Mouse (Mus musculus) gastrocnemius, postnatal 25 days (tissue): ENCODE measurements at regions not wholly inside any gene's neighbourhood (a gene's known extent, or its start where the extent isn't known, plus 50 kb on each side); places are given as distances from the start of the nearest gene placed in this dataset.

ENCODE experiments used
- DNase-seq: peaks from one replicate; pipeline ENCODE4 v3.0.0; 2022

DNA sequence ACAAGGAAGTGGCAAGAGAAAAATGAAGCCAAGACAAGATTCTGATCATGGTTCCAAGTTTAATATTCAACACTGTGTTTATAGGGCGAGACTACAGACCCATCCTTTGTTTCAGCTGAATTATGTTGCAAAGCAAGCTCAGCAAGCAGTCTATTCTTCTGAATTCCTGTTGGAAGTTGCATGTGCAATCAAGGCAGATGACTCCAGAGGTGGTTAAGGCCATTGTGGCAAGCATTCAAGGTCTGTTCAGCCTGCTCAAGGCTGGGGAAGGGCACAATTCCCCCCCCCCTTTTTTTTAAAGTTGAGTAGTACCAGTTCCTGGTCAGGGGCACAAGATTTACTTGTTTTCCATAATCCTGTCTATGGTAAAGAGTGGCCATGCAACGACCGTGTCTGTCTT lies 431.1 kb downstream of the 1810013L24Rik start:
- no peak for DNase-seq

DNA sequence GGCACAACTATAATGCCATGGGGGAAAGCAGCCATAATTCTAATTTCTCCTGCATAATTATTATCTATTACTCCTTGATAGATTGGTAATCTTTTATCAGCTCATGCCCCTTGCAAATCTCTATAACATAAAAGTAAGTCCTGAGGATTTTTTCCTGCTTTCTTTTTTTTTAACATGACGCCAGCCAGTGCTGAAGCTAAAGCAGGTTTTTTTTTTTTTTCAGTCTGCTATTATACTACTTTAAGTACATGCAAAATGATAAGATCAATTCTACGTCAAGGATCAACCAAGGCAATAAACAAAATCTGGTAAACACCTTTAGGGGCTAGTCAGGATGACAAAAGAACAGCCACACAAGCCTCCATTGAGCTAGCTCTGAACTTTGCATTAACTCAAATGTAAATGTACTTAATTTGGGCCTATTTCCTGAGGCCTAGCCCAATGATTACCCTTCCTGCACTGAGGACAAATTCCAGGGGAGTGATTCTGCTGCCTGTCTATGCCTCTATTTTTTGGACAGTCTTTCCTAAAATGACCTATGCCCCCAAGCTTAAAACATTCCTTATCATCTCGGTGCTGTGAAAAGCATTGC lies 434.8 kb downstream of the 1810013L24Rik start:
- DNase-seq, result no peak

DNA sequence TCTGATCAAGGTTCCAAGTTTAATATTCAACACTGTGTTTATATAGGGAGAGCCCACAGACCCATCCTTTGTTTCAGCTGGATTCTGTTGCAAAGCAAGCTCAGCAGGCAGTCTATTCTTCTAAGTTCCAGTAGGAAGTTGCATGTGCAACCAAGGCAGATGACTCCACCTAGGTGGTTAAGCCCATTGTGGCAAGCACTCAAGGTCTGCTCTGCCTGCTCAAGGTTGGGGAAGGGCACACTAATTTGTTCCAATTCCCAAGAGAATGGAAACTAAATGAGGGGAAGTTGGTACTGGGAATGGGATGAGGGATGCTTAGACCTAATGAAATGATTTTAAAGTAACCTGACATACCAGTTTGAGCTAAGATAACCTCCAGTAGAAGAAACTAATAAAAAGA lies 437.3 kb downstream of the 1810013L24Rik start:
- no peak for DNase-seq

DNA sequence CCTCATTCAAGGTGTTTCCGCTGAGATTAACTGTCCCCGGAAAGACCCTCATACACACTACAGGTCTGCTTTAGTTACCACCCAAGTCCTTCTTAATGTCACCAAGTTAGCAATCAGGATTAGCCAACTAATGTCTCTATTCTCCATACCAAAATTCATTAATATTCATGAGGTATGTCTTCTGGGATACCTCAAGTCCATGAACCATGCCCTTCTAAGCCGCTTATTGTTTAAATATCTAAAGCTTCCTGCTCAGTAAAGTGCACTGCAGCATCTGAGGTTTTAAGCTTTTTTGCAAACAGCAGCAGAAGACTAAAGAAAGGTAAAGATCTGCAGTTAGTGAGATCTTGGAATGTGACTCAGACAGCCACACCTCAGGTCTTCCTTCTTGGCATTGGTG lies 440.2 kb downstream of the 1810013L24Rik start:
- DNase-seq, result no peak

DNA sequence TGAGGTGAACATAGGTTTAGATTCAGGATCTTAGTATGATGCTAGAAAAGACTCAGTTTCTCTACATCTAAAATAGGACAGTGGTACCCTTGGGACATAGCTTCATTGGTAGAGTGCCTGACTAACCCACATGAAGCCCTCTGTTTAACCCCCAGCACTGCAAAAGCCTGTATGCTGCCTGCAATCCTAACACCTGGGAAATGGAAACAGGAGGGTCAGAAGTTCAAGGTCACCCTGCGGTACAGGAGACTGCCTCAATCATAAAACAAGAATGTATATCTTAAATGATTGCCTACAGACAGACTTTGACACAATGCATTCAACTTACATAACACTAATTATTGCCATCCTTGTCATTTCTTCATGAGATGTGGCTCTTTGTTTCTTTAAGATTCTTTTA lies 440.8 kb downstream of the 1810013L24Rik start:
- DNase-seq, result no peak

DNA sequence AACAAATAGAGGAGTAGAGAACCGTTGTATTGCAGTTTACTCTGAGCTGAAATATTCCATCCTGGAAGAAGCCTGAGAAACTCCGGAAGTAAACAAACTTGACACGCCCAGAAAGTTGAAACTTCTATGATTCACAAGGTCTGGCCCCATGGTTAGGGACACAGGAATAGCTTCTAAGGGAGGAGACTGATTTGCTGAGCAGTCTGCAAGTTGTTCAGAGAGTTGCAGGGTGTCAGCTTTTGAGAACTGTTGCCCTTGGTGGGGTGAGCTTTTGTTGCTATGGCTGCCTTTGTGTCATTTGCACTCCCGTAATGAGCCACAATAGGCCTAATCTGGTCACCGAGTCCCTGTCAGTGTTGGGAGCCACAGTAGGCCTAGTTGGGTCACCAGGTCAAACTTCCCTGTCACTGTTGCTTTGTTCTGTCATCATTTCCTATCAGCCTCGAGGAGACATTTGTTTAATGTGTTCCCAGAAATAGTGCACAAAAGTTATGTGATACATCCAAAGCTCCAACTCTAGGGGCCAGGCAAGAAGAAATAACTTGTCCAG lies 443.9 kb downstream of the 1810013L24Rik start:
- no peak for DNase-seq

DNA sequence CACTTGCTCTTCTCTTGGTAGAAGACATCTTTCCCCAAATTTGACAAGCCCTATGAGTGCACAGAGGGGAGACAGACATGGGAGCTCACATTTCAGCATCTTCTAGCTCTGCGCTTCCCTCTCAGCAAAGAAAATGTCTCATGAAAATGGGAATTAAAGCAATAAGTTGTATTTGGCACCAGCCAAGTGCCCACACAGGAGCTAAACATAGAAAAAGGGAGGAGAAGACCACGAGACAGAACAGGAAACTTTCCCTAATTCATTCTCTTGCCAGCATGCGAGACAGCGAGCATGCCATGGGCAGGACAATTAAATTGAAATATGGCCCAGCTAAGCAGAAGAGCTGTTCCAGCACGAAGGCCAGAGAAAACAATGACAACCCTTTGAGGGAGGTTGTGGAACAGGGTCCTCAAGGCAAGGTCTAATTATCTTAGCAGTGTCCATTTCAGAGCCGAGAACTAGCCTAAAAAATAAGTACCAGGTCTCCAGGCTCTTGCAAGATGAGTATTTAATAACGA lies 444.7 kb downstream of the 1810013L24Rik start:
- DNase-seq, result no peak

DNA sequence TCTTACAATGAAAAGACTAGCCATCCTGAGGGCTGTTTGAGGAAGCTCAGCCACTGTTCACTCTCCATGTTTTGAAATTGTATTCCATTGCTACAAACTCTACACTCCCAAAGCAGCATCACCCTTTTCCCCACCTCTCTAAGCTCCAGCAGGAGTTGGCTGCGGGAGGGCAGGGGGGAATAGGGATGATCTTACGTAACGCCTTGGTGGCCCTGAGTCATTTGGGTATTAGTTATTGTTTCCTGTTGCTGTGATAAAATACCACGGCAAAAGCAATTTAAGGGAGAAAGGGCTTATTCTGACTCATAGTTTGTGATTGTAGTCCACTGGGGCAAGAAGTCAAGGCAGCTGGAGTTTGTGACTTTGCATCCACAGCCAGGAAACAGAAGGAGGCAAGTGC lies 445.5 kb downstream of the 1810013L24Rik start:
- DNase-seq, result no peak

DNA sequence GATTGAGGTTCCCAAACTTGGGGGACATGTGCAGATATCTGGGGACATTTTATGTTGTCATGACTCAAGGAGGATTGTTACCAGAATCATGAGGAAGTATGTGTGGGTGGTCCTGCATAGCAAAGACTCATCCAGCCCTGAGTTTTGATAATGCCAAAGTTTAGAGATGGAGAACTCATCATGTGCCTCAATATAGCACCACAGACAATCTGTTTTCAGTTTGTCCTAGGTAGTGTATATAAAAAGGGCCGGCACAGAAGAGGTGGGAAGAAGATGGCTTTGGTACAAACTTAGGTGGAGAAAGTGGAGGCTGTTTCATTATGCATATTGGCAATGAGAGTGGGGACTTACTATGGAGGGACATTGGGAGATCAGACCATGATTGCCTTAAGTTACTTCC lies 447.2 kb downstream of the 1810013L24Rik start:
- no peak for DNase-seq

DNA sequence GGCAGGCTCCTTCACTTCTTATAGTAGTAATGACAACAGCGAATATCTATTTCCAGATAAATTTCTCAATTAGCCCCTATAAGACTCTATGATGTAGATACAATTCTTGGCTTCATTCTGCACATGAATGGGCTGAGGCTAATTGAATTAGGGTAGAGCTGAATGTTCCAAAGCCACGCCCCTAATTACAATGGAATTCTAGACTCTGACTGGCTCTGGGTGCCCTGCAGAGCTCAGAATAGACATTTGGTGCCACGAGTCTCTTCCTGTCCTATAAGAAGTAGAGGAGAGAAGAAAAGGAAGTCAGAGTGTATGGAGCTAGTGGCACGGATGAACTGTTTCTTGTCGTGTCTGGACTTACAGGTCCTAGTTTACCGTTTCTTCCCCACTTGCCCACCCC lies 449.8 kb downstream of the 1810013L24Rik start:
- no peak for DNase-seq

DNA sequence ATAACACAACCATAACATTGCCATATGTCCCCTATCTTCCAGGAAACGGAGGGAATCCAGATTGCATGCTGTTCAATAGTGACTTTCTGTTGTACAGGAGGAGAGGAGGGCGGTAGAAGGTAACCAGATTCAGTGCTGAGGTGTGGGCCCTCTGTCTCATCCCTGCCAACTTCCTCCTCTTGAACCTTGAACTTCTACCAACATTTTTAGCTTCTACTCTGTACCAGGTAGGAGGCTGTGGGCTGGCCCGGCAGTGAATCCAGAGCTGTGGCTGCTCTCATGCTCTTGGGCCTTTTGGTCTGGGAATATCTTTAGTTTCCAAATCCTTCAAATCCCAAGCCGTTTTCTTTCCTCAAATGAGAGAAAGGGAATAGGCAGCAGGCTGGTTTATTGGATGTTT lies 450.5 kb downstream of the 1810013L24Rik start:
- DNase-seq, result no peak

DNA sequence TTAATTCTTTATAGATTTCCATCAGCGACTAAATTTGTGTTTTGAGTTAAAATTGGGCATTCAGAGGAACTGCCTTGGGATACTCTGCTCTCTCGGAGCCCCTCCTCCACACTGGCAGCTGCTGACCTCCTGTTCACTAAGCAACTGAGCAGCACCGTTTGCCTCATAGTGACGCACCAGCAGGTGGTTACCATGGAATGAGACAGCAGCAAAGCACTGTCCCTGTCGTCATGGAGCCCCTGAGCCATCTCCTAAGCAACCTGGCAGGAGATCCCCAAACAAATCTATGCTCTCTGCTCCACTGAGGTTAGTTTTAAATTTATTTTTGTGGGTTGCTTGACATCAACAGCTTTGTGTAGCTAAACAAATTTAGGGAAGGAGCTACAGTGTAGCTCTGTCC lies 451.0 kb downstream of the 1810013L24Rik start:
- no peak for DNase-seq

DNA sequence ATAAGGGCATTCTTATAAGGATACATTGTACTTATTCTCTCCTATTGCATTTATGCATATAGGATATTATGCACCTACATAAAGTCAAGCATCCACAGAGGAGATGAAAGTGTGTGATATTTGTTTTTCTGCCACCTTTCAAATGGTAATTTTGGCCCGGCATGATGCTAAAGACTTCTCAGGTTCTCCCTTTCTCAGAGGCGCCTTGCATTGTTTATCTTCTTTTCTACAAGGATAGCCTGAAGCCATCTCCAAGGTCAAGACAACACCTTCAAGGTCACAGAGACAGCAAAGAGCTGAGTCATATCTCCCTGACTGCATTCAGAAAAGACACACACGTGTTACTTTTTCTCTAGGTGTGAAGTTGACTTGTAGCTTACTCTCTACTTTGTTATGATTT lies 454.5 kb downstream of the 1810013L24Rik start:
- no peak for DNase-seq

DNA sequence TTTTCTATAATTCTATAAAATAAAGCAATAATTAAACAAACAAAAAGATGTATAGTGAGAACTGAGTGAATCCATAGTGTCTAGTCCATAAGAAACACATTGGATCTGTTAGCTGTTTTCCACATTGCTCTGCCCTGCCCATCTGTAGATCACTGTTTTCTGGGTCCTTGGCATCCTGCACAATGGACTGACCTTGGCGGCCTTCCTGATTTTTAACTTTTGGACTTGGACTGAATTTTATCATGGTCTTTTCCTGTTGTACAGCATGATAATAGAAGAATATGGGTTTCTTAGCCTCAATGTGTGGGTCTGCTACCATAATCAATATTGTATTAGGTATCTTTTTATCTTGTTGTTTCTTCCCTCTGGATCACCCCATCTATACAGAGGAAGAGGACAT lies 456.0 kb downstream of the 1810013L24Rik start:
- no peak for DNase-seq

DNA sequence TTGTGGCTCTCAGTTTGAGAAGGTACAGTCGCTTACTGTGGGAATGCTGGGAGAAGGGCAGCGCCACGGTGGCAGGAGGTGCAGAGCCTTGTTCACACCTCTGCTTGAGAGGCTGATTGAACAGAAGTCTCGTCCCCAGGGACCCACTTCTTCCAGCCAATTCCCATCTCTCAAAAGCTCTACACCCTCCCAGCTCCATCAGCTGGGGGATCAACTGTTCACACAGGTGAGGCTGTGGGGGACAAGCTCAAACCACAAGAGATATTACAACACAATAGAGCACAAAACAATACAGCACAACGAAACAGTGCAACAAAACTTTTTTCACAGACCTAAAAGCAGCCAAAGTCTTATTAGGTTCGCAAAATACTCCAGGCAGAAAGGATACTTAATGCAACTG lies 457.7 kb downstream of the 1810013L24Rik start:
- no peak for DNase-seq

DNA sequence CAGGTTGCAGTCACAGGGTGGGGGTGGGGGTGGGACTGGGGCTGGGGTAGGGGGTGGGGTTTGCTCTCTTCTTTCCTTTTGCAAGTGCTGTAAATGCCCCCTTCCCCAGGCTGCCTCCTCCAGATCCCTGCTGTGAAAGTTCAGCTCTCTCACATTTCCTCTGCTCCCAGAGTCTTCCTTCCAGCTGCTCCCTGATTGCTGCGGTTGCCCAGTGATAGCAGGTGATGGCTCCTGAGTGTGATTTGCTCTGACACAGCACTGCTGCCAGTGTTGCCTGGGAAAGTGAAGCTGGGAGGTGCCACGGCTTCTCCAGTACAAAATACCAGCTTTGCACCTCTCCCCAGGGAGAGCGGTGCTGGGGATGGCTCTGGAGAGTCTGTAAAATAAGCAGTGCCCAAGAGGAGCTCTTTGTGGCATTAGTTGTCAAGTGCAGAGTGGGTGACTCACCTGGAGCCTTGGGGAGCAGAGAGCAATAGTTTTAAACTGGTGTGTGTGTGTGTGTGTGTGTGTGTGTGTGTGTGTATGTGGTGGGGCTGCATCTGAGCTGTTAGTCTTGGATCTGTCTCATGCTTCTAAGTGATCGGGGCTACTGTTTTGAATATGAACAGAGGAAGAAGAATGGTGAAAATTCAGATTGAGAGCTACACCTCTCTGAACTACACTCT lies 461.6 kb downstream of the 1810013L24Rik start:
- no peak for DNase-seq

DNA sequence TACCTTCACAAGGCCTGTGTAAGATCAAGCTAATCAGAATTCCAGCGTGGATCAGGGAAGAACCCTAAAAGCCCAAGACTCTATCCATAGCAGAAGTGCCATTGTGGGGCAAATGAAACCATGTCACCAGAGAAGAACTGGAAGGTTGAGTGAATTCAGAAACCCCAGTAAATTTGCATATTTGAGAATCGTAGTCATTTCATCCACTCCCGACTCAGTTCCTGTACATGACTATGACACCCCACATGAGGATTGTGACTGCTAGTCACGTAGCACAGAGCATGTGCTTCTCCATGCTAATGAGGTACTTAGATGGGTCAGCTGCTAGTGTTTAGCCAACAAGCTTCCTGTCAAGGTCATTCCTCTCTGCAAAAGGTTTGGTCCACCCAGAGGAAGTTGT lies 473.2 kb downstream of the 1810013L24Rik start:
- no peak for DNase-seq

DNA sequence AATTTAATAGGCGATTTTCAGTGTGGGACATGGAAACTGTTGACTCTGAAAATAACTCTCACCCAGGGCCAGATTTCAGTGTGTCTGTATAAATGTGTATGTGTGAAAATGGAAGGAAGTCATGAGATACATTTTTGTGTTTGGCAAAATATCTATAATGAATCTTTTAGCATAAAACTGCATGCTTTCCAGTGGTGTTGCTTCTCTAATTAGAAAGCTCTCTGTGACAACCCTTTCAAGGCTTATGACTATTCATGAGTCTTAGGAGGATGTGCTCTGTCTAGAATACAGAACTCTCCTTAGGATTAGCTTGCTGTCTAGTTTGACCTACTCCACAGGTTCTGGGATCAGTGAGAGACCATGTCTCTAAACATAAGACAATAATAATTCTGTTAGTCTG lies 474.2 kb downstream of the 1810013L24Rik start:
- no peak for DNase-seq

DNA sequence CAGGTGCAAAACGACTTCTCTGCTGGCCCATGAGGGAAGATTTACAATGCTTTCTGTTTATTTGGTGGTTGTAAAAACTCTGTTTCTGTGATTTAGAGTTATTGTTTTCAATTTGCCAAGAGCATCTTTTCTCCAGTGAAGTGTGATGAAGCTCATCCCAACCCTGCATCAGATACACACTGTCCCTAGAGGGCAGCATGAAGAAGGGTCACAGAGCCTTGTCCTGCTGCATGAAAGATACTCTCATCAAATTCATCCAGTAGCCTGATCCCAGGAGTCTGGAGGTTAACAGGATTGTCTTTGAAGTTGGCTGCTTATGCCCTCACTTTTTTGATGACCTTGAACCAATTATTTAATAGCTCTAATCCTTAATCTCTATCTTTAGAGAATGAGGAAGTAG lies 480.8 kb downstream of the 1810013L24Rik start:
- DNase-seq, result no peak

DNA sequence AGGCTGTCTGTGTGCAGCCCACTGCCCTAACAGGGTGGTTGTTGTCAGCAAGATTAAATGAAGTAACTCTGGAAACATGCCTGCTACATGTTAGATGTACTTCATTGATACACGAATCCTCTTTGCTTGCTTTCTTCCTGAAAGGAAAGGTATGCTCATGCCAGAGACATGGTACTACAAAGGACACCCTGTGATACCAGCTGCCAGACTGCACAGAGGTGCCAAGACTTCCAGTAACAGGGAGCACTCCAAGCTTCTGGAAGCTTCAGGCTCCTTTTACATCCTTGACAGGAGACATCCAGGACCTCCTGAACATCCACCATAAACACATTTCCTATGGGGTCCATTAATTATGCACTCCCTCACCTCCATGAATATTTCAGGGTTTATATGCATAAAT lies 505.7 kb downstream of the 1810013L24Rik start:
- DNase-seq, result no peak

DNA sequence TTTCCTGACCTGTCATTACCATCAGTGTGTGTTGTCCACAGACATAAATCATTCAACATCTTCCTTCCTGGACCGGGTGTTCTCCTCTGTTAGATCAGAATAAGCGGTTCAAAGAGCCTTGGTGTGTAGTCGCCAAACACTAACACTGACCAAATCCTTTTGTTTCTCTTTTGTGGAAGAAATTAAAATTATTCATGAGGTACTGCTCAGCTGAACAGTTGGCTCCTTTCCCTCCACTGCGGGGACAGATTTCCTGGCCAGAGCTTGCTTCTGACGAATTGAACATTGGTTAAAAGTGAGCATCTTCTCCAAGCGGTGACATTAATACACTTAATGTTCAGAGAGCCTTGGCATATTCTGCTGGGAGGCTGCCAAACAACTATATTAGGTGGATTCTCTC lies 506.2 kb downstream of the 1810013L24Rik start:
- DNase-seq, result no peak

DNA sequence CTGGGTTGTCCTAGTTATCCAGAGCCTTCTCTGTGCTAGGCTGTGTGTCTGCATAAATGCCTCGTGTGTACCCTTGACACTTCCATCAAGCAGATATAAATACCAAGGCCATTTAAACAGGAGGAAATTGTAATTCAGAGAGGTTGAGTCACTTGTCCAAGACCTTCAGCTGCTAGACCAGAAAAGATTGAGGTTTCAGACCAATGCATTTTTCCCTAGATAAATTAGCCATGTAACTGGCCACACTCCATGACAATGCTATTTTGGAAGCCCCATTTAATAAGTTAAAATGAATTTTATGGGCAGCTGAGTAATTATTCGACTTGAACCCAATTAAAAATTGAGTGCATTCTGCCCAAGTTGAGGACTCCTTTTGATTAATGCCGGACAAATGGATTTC lies 509.6 kb downstream of the 1810013L24Rik start:
- DNase-seq, result no peak

DNA sequence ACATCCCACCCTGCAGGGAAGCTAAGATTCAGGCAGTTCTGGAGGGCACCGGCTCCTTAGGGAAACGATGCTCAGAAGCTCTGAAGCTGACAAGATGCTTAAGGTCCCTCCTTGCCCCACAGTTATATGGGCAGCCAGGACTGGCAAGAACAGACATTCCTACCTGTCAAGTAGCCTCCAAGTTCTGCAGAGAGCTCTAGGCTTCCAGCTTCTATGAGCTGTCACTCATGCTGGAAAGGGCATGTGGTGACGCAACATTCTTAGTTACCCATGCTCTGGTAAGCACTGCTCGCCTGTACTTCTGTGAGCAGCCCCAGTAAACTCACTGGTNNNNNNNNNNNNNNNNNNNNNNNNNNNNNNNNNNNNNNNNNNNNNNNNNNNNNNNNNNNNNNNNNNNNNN lies 511.3 kb downstream of the 1810013L24Rik start:
- DNase-seq, result no peak

DNA sequence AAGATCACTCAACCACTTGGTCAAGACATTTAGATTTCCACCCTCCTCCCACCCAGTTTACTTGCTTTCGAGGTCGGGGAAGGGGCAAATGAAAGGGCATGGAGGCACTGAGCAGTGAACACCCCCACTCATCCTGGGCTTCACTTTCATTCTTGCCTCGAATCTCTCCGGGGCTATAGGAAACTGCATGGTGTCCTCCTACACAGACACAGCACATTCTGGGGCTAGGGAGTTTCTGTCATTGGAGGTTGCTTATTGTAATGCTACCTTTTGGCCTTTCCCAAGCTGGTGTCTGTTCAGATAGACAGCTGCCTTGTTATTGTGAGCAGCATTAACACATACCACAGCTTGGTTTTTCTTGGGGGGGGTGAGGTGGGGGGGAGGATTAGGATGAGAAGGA lies 523.9 kb downstream of the 1810013L24Rik start:
- DNase-seq, result no peak
